Mouse (Mus musculus) layer of hippocampus, adult 18-20 months (tissue): ENCODE results near the gene Fas. TPM values are rescaled to one million over a fixed set of nuclear protein-coding genes. Genes with fewer than 3 reads are reported as not detected.

Experiments used
- DNase-seq, 2 experiments: peaks; one replicate each; pipeline ENCODE4 v3.0.0; 2022; ENCODE audit warnings: low spot score in 2 of 2
- total RNA-seq, 2 experiments: library from RNA; stranded (reverse); gene quantifications; 2 replicates each; pipeline ENCODE4 v1.2.3; 2021

Fas gene
- total RNA-seq, 2 experiments from 2014 or later: 1.4 to 3.1 TPM

GRCm38 (mm10) chr19:34283614-34284013 is 6.9 kb upstream of the Fas start:
- no peak for DNase-seq

- DNase-seq: no peak
Observed at GRCm38 (mm10) chr19:34284383-34284782, 6.1 kb upstream of the Fas start.

- DNase-seq: no peak
Observed at GRCm38 (mm10) chr19:34284826-34285225, 5.6 kb upstream of the Fas start.

GRCm38 (mm10) chr19:34287221-34287620 is 3.2 kb upstream of the Fas start:
- no peak for DNase-seq

GRCm38 (mm10) chr19:34287656-34288415 is 2.6 kb upstream of the Fas start:
- DNase-seq: no peak

GRCm38 (mm10) chr19:34288696-34289095 is 1.8 kb upstream of the Fas start:
- DNase-seq: no peak

- no peak for DNase-seq
Observed at GRCm38 (mm10) chr19:34290872-34291341, 441 bp downstream of the Fas start.

GRCm38 (mm10) chr19:34291379-34291778 is 913 bp downstream of the Fas start:
- DNase-seq: no peak

- DNase-seq: no peak
Observed at GRCm38 (mm10) chr19:34291956-34292355, 1.5 kb downstream of the Fas start.

GRCm38 (mm10) chr19:34292701-34293100 is 2.2 kb downstream of the Fas start:
- no peak for DNase-seq

- DNase-seq: no peak
Observed at GRCm38 (mm10) chr19:34293376-34293947, 3.0 kb downstream of the Fas start.

- DNase-seq: no peak
Observed at GRCm38 (mm10) chr19:34295442-34295841, 5.0 kb downstream of the Fas start.

GRCm38 (mm10) chr19:34298531-34298930 is 8.1 kb downstream of the Fas start:
- DNase-seq: no peak

GRCm38 (mm10) chr19:34299229-34299628 is 8.8 kb downstream of the Fas start:
- DNase-seq: no peak

GRCm38 (mm10) chr19:34300430-34300829 is 10.0 kb downstream of the Fas start:
- no peak for DNase-seq

GRCm38 (mm10) chr19:34304917-34305316 is 14.5 kb downstream of the Fas start:
- DNase-seq: no peak

GRCm38 (mm10) chr19:34306794-34307193 is 16.3 kb downstream of the Fas start:
- DNase-seq: no peak

GRCm38 (mm10) chr19:34312151-34312728 is 21.8 kb downstream of the Fas start:
- DNase-seq: no peak

GRCm38 (mm10) chr19:34328051-34328450 is 37.6 kb downstream of the Fas start:
- no peak for DNase-seq

GRCm38 (mm10) chr19:34334300-34334699 is 43.8 kb downstream of the Fas start:
- DNase-seq: peak; percentile 46 to 81

- no peak for DNase-seq
Observed at GRCm38 (mm10) chr19:34344702-34345101, 54.2 kb downstream of the Fas start.

- DNase-seq: peak; percentile 35 to 38
Observed at GRCm38 (mm10) chr19:34345616-34346267, 55.3 kb downstream of the Fas start.
